Mouse (Mus musculus) megakaryocyte, embryonic 14.5 days (primary cell): ENCODE results near the gene Defb47. TPM values are rescaled to one million over a fixed set of nuclear protein-coding genes. Genes with fewer than 3 reads are reported as not detected.

Source experiments
- H3K27me3 ChIP-seq: replicated peaks from 2 replicates; pipeline ENCODE3; 2012; ENCODE audit warnings: inconsistent platforms
- H3K36me3 ChIP-seq: replicated peaks from 2 replicates; pipeline ENCODE3; 2012; ENCODE audit warnings: low read length, inconsistent platforms, mixed read lengths
- H3K4me1 ChIP-seq: 2 replicates; pipeline ENCODE4 v1.6.1; 2012; ENCODE audit warnings: inconsistent platforms
- H3K4me3 ChIP-seq: replicated peaks from 2 replicates; pipeline ENCODE3; 2012; ENCODE audit warnings: moderate library complexity, mild to moderate bottlenecking, inconsistent platforms
- H3K9me3 ChIP-seq: 2 replicates; pipeline ENCODE4 v1.6.1; 2012; ENCODE audit warnings: inconsistent platforms
- FLI1 ChIP-seq: IDR thresholded peaks from 2 replicates; pipeline ENCODE4 v1.6.1; 2012; ENCODE audit warnings: low read length, inconsistent platforms, mixed read lengths
- GATA1 ChIP-seq: IDR thresholded peaks from 3 replicates; pipeline ENCODE4 v1.6.1; 2012; ENCODE audit warnings: mixed read lengths, low read length, inconsistent platforms, borderline replicate concordance
- polyA plus RNA-seq: library from polyadenylated mRNA; stranded (reverse); fragments of >175 nt; gene quantifications from 2 replicates; pipeline ENCODE4 v1.2.3, GENCODE M21; 2012; ENCODE audit warnings: low replicate concordance; ENCODE audit not compliant: insufficient read depth

Defb47 gene
- polyA plus RNA-seq = not detected in 2 replicates

DNA sequence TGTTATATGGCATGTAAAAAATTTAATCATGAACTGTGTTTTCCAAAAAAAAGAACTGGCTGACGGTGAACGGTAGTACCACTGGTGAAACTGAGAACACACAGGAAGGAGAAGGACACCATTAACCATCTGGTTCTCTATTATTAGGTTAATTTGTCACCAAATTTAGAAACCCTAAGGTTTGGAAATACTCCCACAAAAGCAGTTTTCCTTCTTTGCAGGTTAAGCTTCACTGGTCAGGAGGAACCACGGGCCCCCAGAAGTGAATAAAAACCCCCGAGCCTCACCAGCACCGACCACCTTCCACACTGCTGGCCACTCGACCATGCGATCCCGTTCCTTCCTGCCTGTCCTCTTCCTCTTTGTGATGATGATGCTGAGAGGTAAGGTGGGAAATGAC lies at the start of gene Defb47:
Gene Defb47, plus strand, starts transcription at position 301 of the 400 bp plus-strand sequence.
- no peaks in the 10 kb centered on the region; the same call in 1 of the 2 replicates for H3K9me3 ChIP-seq
- peaks cover 33% of the 10 kb centered on the region for H3K27me3 ChIP-seq
- H3K4me1 ChIP-seq = peaks cover 7% of the 10 kb centered on the region
- TF ChIP-seq GATA1 (no peak), FLI1 (no peak)
- no peaks in the 10 kb centered on the region for H3K36me3 ChIP-seq
- no peak within 1 kb of the TSS for H3K4me3 ChIP-seq

DNA sequence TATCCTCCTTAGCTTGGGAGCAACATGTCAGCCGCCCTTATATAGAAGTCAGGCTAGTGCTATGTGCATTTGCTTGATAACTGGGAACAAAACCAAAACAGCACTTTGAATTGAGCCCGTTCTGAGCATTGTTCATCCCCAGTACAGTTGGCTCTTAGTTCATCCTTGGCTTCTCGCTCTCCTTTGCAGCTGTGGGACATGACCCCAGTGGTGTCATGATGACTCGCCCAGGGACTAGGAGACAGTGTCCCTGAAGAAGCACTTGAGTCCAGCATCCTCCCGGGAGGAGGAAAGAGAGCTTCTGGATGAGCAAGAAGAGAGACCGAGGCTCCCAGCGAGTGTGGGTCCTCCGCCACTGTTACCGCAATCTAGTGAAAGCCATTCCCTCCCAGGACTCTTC lies 41.8 kb upstream of the Defb47 start:
- H3K36me3 ChIP-seq = peaks cover 42% of the 10 kb centered on the region

GRCm38 (mm10) chr14:62963632-62964031 lies 34.2 kb upstream of the Defb47 start:
- no peak for TF ChIP-seq GATA1
- TF ChIP-seq FLI1 = no peak
- Histone ChIP-seq H3K4me3 (no peak overlapping the region), H3K27me3 (peaks cover 19% of the 10 kb centered on the region), H3K36me3 (peaks cover 3% of the 10 kb centered on the region), H3K4me1 (no peaks in the 10 kb centered on the region), H3K9me3 (peaks cover 5% of the 10 kb centered on the region; the same call in 1 of the 2 replicates)

More for the DNA sequence above, 41.8 kb upstream of the Defb47 start:
- Histone ChIP-seq H3K4me1 (no peaks in the 10 kb centered on the region), H3K27me3 (peaks cover 3% of the 10 kb centered on the region), H3K4me3 (no peak overlapping the region), H3K9me3 (peaks cover 5% of the 10 kb centered on the region; the same call in 1 of the 2 replicates)
- no peak for TF ChIP-seq FLI1
- TF ChIP-seq GATA1 = no peak

DNA sequence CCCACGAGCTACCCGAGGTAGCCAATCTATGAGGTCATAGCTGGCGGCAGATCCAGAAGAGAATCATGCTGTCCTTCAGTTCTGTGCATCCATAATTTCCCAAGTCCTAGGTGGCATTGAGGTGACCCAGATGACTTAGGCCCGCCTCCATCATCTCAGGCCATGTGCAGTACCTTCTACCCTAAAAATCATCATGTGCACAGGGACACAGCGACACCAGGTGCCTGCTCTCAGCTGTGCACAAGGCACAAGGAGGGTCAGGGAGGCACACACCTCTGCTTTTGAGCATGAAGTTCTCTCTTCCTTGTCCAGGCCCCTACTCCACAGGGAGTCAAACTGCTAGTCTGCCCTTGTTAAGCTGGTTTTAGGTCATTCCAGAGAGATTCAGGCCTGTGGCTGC lies 32.5 kb upstream of the Defb47 start:
- Histone ChIP-seq H3K9me3 (no peaks in the 10 kb centered on the region), H3K36me3 (no peaks in the 10 kb centered on the region), H3K4me1 (no peaks in the 10 kb centered on the region), H3K4me3 (no peak overlapping the region), H3K27me3 (peaks cover 26% of the 10 kb centered on the region)
- no peak for TF ChIP-seq FLI1
- TF ChIP-seq GATA1 = no peak

GRCm38 (mm10) chr14:62965811-62966520 lies 31.9 kb upstream of the Defb47 start:
- Histone ChIP-seq H3K4me1 (no peaks in the 10 kb centered on the region), H3K27me3 (peaks cover 28% of the 10 kb centered on the region), H3K4me3 (no peak overlapping the region), H3K36me3 (no peaks in the 10 kb centered on the region), H3K9me3 (no peaks in the 10 kb centered on the region)
- no peak for TF ChIP-seq FLI1
- TF ChIP-seq GATA1 = no peak

GRCm38 (mm10) chr14:62975046-62975445 lies 22.8 kb upstream of the Defb47 start:
- Histone ChIP-seq H3K27me3 (peaks cover 27% of the 10 kb centered on the region), H3K9me3 (no peaks in the 10 kb centered on the region), H3K4me3 (no peak overlapping the region), H3K36me3 (no peaks in the 10 kb centered on the region), H3K4me1 (peaks cover 2% of the 10 kb centered on the region; the same call in 1 of the 2 replicates)
- TF ChIP-seq FLI1 = no peak
- no peak for TF ChIP-seq GATA1

DNA sequence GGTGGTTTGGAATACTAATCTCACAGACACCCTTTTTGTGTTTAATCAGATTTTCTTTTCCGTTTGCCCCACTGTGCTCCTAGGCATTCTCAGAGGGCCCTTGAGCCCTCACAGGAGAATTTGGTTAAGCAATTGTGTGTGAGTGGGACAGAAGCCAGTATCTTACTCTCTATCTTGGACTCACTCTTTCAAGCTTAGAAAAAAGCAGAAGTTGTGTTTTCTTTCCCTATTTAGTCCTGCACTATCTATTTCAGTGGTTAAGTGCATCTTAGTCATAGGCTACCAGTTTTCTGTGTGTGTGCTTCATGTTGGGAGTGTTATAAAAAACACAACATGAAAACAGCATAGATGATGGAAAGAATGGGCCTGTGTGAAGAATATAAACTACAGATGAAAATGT lies 18.1 kb upstream of the Defb47 start:
- peaks cover 2% of the 10 kb centered on the region; the same call in 1 of the 2 replicates for H3K4me1 ChIP-seq
- no peak for TF ChIP-seq FLI1
- no peak for TF ChIP-seq GATA1

GRCm38 (mm10) chr14:62984410-62984809 lies 13.5 kb upstream of the Defb47 start, which contains the start of gene Defb48:
Gene Defb48, minus strand, starts transcription at chr14:62984510.
- peaks cover 7% of the 10 kb centered on the region; the same call in 1 of the 2 replicates for H3K9me3 ChIP-seq
- no peak for TF ChIP-seq FLI1
- TF ChIP-seq GATA1 = no peak
- no peaks in the 10 kb centered on the region for H3K27me3 ChIP-seq
- H3K4me3 ChIP-seq = no peak within 1 kb of the TSS
- no peaks in the 10 kb centered on the region for H3K36me3 ChIP-seq
- H3K4me1 ChIP-seq = 0 out of 2 replicates have a peak, but pooled peaks cover 2% of the 10 kb centered on the region

More for the DNA sequence above, 18.1 kb upstream of the Defb47 start:
- Histone ChIP-seq H3K36me3 (no peaks in the 10 kb centered on the region), H3K27me3 (peaks cover 8% of the 10 kb centered on the region), H3K9me3 (no peaks in the 10 kb centered on the region), H3K4me3 (no peak overlapping the region)

DNA sequence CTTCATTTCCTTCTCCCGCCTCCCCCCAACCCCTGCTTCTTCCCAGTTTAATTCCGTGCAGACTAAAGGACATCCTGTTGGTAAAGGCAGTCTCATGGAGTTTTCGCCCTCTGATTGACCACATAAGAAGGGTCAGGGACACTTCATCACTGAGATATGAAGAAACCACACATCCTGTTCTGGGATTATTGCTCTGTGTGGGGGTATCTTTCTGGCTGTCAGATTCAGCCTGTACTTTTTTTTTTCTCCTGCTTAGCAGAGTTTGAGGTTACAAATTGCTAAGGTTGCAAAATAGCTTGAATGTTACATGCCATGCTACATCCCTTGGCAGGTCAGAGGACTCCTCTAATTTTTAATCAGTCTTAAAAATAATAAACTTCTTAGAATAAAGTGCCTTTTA lies 6.6 kb upstream of the Defb47 start:
- peaks cover 25% of the 10 kb centered on the region for H3K27me3 ChIP-seq
- H3K4me3 ChIP-seq = no peak overlapping the region
- H3K36me3 ChIP-seq = no peaks in the 10 kb centered on the region
- no peak for TF ChIP-seq GATA1
- no peak for TF ChIP-seq FLI1
- H3K4me1 ChIP-seq = no peaks in the 10 kb centered on the region
- H3K9me3 ChIP-seq = peaks cover 9% of the 10 kb centered on the region; the same call in 1 of the 2 replicates

DNA sequence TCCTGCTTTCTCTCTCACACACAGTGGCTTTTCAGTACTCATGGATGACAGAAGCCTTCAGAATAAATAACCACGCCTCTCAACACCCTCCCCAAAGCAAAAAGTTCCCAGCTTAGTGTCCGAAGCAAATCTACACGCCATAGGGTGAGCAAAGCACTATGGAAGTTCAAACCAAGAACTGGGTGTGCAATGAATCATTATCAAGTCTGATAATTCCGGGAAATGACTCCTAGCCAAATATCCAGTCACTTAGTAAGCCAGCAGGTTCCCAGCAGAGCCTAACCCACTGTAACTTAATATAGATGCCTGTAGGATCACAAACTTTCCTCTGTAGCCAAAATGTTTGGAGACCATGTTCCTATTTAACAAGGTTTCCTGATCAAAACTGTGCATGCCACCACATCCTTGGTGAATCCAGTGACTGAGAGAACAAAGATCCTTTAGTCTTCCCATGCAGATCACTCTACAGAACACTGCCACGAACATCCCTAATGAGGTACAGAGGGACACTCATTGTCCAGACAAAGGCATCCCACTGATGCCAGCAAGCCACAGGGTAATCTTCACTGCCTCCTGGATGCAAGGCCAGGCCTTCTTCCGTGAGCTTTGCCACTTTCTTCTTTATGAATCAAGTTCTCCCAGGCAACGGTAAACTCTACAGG lies 5.9 kb upstream of the Defb47 start:
- H3K36me3 ChIP-seq = no peaks in the 10 kb centered on the region
- TF ChIP-seq FLI1 (no peak), GATA1 (no peak)
- peaks cover 27% of the 10 kb centered on the region for H3K27me3 ChIP-seq

More for the DNA sequence above, 5.9 kb upstream of the Defb47 start:
- peaks cover 9% of the 10 kb centered on the region; the same call in 1 of the 2 replicates for H3K9me3 ChIP-seq
- H3K4me1 ChIP-seq = no peaks in the 10 kb centered on the region
- no peak overlapping the region for H3K4me3 ChIP-seq
